Mouse (Mus musculus): Measurements from ENCODE around the gene Gnai2. TPM values are rescaled to one million over a fixed set of nuclear protein-coding genes. Genes with fewer than 3 reads are reported as not detected.

Gnai2 gene
- polyA plus RNA-seq, 1 experiment from 2014 or later = 153 TPM

- 63% methylated on average over 7 of the region's 7 CpGs for WGBS (ENCODE audit: insufficient replicate concordance)
- Histone ChIP-seq H3K9ac (ENCODE audit: low read depth, low read length) (no peak overlapping the region), H3K36me3 (ENCODE audit: control insufficient read depth, insufficient read depth) (no peaks in the 10 kb centered on the region), H3K4me2 (ENCODE audit: low read depth, low read length) (no peak overlapping the region), H3K27me3 (ENCODE audit: control insufficient read depth, insufficient read depth, low read depth, low read length) (no peaks in the 10 kb centered on the region; the same call in 1 of the 2 replicates), H3K9me3 (replicated peaks; ENCODE audit: control insufficient read depth, low read length) (no peaks in the 10 kb centered on the region), H3K4me1 (ENCODE audit: control insufficient read depth, low read depth, low read length) (peaks cover 2% of the 10 kb centered on the region), H3K4me3 (ENCODE audit: low read depth, low read length) (no peak overlapping the region), H3K27ac (ENCODE audit: low read length) (no peak overlapping the region)
- ATAC-seq (ENCODE audit: low read depth) = no peak
These were observed 15.1 kb upstream of the Gnai2 start for GRCm38 (mm10) chr9:107650225-107650624.

GRCm38 (mm10) chr9:107648767-107649166 lies 13.6 kb upstream of the Gnai2 start:
- H3K36me3 ChIP-seq (ENCODE audit: control insufficient read depth, insufficient read depth) = no peaks in the 10 kb centered on the region
- no peak overlapping the region for H3K27ac ChIP-seq (ENCODE audit: low read length)
- H3K9me3 ChIP-seq (replicated peaks; ENCODE audit: control insufficient read depth, low read length) = no peaks in the 10 kb centered on the region
- 47% methylated on average over 3 of the region's 3 CpGs for WGBS (ENCODE audit: insufficient replicate concordance)
- H3K27me3 ChIP-seq (ENCODE audit: control insufficient read depth, insufficient read depth, low read depth, low read length) = peaks cover 4% of the 10 kb centered on the region; the same call in 1 of the 2 replicates
- H3K4me2 ChIP-seq (ENCODE audit: low read depth, low read length) = no peak overlapping the region
- ATAC-seq (ENCODE audit: low read depth) = no peak
- no peak overlapping the region for H3K4me3 ChIP-seq (ENCODE audit: low read depth, low read length)
- H3K9ac ChIP-seq (ENCODE audit: low read depth, low read length) = no peak overlapping the region
- peaks cover 14% of the 10 kb centered on the region for H3K4me1 ChIP-seq (ENCODE audit: control insufficient read depth, low read depth, low read length)

- no peak overlapping the region for H3K4me2 ChIP-seq (ENCODE audit: low read depth, low read length)
- H3K4me1 ChIP-seq (ENCODE audit: control insufficient read depth, low read depth, low read length) = peaks cover 17% of the 10 kb centered on the region
These were observed 11.8 kb upstream of the Gnai2 start for GRCm38 (mm10) chr9:107646975-107647374.

GRCm38 (mm10) chr9:107645577-107645976 lies 10.4 kb upstream of the Gnai2 start:
- WGBS (ENCODE audit: insufficient replicate concordance) = 13% methylated on average over 5 of the region's 5 CpGs
- no peak overlapping the region for H3K4me3 ChIP-seq (ENCODE audit: low read depth, low read length)
- no peak overlapping the region for H3K4me2 ChIP-seq (ENCODE audit: low read depth, low read length)
- H3K9me3 ChIP-seq (replicated peaks; ENCODE audit: control insufficient read depth, low read length) = no peaks in the 10 kb centered on the region
- no peak overlapping the region for H3K27ac ChIP-seq (ENCODE audit: low read length)
- ATAC-seq (ENCODE audit: low read depth) = no peak
- no peaks in the 10 kb centered on the region for H3K36me3 ChIP-seq (ENCODE audit: control insufficient read depth, insufficient read depth)
- H3K4me1 ChIP-seq (ENCODE audit: control insufficient read depth, low read depth, low read length) = peaks cover 17% of the 10 kb centered on the region
- peaks cover 4% of the 10 kb centered on the region; the same call in 1 of the 2 replicates for H3K27me3 ChIP-seq (ENCODE audit: control insufficient read depth, insufficient read depth, low read depth, low read length)
- no peak overlapping the region; the same call in 1 of the 2 replicates for H3K9ac ChIP-seq (ENCODE audit: low read depth, low read length)

More at GRCm38 (mm10) chr9:107646975-107647374, 11.8 kb upstream of the Gnai2 start:
- Histone ChIP-seq H3K9ac (ENCODE audit: low read depth, low read length) (no peak overlapping the region), H3K27ac (ENCODE audit: low read length) (no peak overlapping the region), H3K4me3 (ENCODE audit: low read depth, low read length) (no peak overlapping the region), H3K36me3 (ENCODE audit: control insufficient read depth, insufficient read depth) (no peaks in the 10 kb centered on the region), H3K9me3 (replicated peaks; ENCODE audit: control insufficient read depth, low read length) (no peaks in the 10 kb centered on the region), H3K27me3 (ENCODE audit: control insufficient read depth, insufficient read depth, low read depth, low read length) (peaks cover 4% of the 10 kb centered on the region; the same call in 1 of the 2 replicates)
- no peak for ATAC-seq (ENCODE audit: low read depth)
- WGBS (ENCODE audit: insufficient replicate concordance) = 71% methylated on average over 6 of the region's 6 CpGs

GRCm38 (mm10) chr9:107645153-107645510 lies 10.0 kb upstream of the Gnai2 start:
- Histone ChIP-seq H3K9ac (ENCODE audit: low read depth, low read length) (peak overlapping the region; percentile 36; the same call in 1 of the 2 replicates), H3K4me3 (ENCODE audit: low read depth, low read length) (0 out of 2 replicates have a peak overlapping the region, but pooled peaks have one; percentile 63), H3K4me2 (ENCODE audit: low read depth, low read length) (peak overlapping the region; percentile 77), H3K36me3 (ENCODE audit: control insufficient read depth, insufficient read depth) (no peaks in the 10 kb centered on the region), H3K27me3 (ENCODE audit: control insufficient read depth, insufficient read depth, low read depth, low read length) (peaks cover 4% of the 10 kb centered on the region; the same call in 1 of the 2 replicates), H3K4me1 (ENCODE audit: control insufficient read depth, low read depth, low read length) (peaks cover 17% of the 10 kb centered on the region), H3K9me3 (replicated peaks; ENCODE audit: control insufficient read depth, low read length) (no peaks in the 10 kb centered on the region), H3K27ac (ENCODE audit: low read length) (no peak overlapping the region)
- ATAC-seq (ENCODE audit: low read depth) = no peak
- WGBS (ENCODE audit: insufficient replicate concordance) = 35% methylated on average over 7 of the region's 7 CpGs

- Histone ChIP-seq H3K36me3 (ENCODE audit: control insufficient read depth, insufficient read depth) (no peaks in the 10 kb centered on the region), H3K9ac (ENCODE audit: low read depth, low read length) (peak overlapping the region; percentile 68), H3K9me3 (replicated peaks; ENCODE audit: control insufficient read depth, low read length) (no peaks in the 10 kb centered on the region), H3K27ac (ENCODE audit: low read length) (no peak overlapping the region), H3K4me1 (ENCODE audit: control insufficient read depth, low read depth, low read length) (peaks cover 17% of the 10 kb centered on the region), H3K27me3 (ENCODE audit: control insufficient read depth, insufficient read depth, low read depth, low read length) (peaks cover 4% of the 10 kb centered on the region; the same call in 1 of the 2 replicates), H3K4me3 (ENCODE audit: low read depth, low read length) (peak overlapping the region; percentile 63), H3K4me2 (ENCODE audit: low read depth, low read length) (peak overlapping the region; percentile 77)
- whole genome bisulfite sequencing (ENCODE audit: insufficient replicate concordance) = 3% methylated on average over 35 of the region's 35 CpGs
- ATAC-seq (ENCODE audit: low read depth) = peak; percentile 85
These were observed 9.5 kb upstream of the Gnai2 start for GRCm38 (mm10) chr9:107644495-107645152.

- Histone ChIP-seq H3K9ac (ENCODE audit: low read depth, low read length) (no peak overlapping the region; the same call in 1 of the 2 replicates), H3K4me2 (ENCODE audit: low read depth, low read length) (peak overlapping the region; percentile 77), H3K36me3 (ENCODE audit: control insufficient read depth, insufficient read depth) (no peaks in the 10 kb centered on the region), H3K4me1 (ENCODE audit: control insufficient read depth, low read depth, low read length) (peaks cover 17% of the 10 kb centered on the region), H3K27ac (ENCODE audit: low read length) (peak overlapping the region; percentile 14; the same call in 1 of the 2 replicates), H3K9me3 (replicated peaks; ENCODE audit: control insufficient read depth, low read length) (no peaks in the 10 kb centered on the region), H3K27me3 (ENCODE audit: control insufficient read depth, insufficient read depth, low read depth, low read length) (peaks cover 4% of the 10 kb centered on the region; the same call in 1 of the 2 replicates), H3K4me3 (ENCODE audit: low read depth, low read length) (no peak overlapping the region; the same call in 1 of the 2 replicates)
- 68% methylated on average over 13 of the region's 13 CpGs for WGBS (ENCODE audit: insufficient replicate concordance)
- ATAC-seq (ENCODE audit: low read depth) = no peak
These were observed 8.5 kb upstream of the Gnai2 start for GRCm38 (mm10) chr9:107643544-107644214.

GRCm38 (mm10) chr9:107641666-107642065 lies 6.5 kb upstream of the Gnai2 start:
- Histone ChIP-seq H3K4me2 (ENCODE audit: low read depth, low read length) (no peak overlapping the region), H3K27me3 (ENCODE audit: control insufficient read depth, insufficient read depth, low read depth, low read length) (peaks cover 4% of the 10 kb centered on the region; the same call in 1 of the 2 replicates), H3K4me1 (ENCODE audit: control insufficient read depth, low read depth, low read length) (peaks cover 17% of the 10 kb centered on the region), H3K27ac (ENCODE audit: low read length) (no peak overlapping the region), H3K4me3 (ENCODE audit: low read depth, low read length) (no peak overlapping the region), H3K9ac (ENCODE audit: low read depth, low read length) (no peak overlapping the region), H3K36me3 (ENCODE audit: control insufficient read depth, insufficient read depth) (no peaks in the 10 kb centered on the region), H3K9me3 (replicated peaks; ENCODE audit: control insufficient read depth, low read length) (no peaks in the 10 kb centered on the region)
- WGBS (ENCODE audit: insufficient replicate concordance) = 73% methylated on average over 8 of the region's 8 CpGs
- ATAC-seq (ENCODE audit: low read depth) = no peak
